Mouse (Mus musculus) stomach, postnatal 0 days (tissue): ENCODE results near the gene Rnf212. TPM values are rescaled to one million over a fixed set of nuclear protein-coding genes. Genes with fewer than 3 reads are reported as not detected.
"Not testable (repeated sequence)": the region's sequence is repeated elsewhere in the genome, so short reads cannot be mapped to it uniquely, and the experiment has no call there.

Experiments
- ATAC-seq: fragments of 200-750 bp; cut with Nextera tagmentation; 2 replicates; pipeline ENCODE4 v1.8.0; 2017; ENCODE audit not compliant: low FRiP score, low TSS enrichment
- DNase-seq: peaks from one replicate; pipeline ENCODE4 v3.0.0-alpha.2; 2016; ENCODE audit warnings: low spot score
- H3K27ac ChIP-seq: fragments of 300-500 bp; sonication (generic); replicated peaks from 2 replicates; pipeline ENCODE4 v1.5.1; 2014; ENCODE audit warnings: mild to moderate bottlenecking, control low read depth
- H3K27me3 ChIP-seq: fragments of 300-500 bp; sonication (generic); 2 replicates; pipeline ENCODE4 v1.6.1; 2014; ENCODE audit warnings: low read length; ENCODE audit not compliant: control insufficient read depth, insufficient read depth
- H3K36me3 ChIP-seq: fragments of 300-500 bp; sonication (generic); 2 replicates; pipeline ENCODE4 v1.6.1; 2014; ENCODE audit warnings: low read length, mixed read lengths; ENCODE audit not compliant: control insufficient read depth, insufficient read depth
- H3K4me1 ChIP-seq: fragments of 300-500 bp; sonication (generic); replicated peaks from 2 replicates; pipeline ENCODE4 v1.6.1; 2014; ENCODE audit warnings: antibody characterized with exemption; ENCODE audit not compliant: control insufficient read depth, insufficient read depth
- H3K4me2 ChIP-seq: fragments of 300-500 bp; sonication (generic); replicated peaks from 2 replicates; pipeline ENCODE4 v1.6.1; 2014; ENCODE audit warnings: low read depth, mild to moderate bottlenecking, control low read depth, moderate library complexity
- H3K4me3 ChIP-seq: fragments of 300-500 bp; sonication (generic); 2 replicates; pipeline ENCODE4 v1.5.1; 2014; ENCODE audit warnings: low read depth, low read length, control low read depth
- H3K9ac ChIP-seq: fragments of 300-500 bp; sonication (generic); 2 replicates; pipeline ENCODE4 v1.6.1; 2014; ENCODE audit warnings: mild to moderate bottlenecking, low read length, control low read depth, mixed read lengths
- H3K9me3 ChIP-seq: fragments of 300-500 bp; sonication (generic); 2 replicates; pipeline ENCODE4 v1.6.1; 2016; ENCODE audit warnings: low read length; ENCODE audit not compliant: control insufficient read depth
- CTCF ChIP-seq: IDR thresholded peaks from 2 replicates; pipeline ENCODE4 v1.5.1; 2016; ENCODE audit warnings: antibody characterized with exemption, low read depth, mild to moderate bottlenecking, moderate library complexity
- EP300 ChIP-seq: optimal IDR thresholded peaks from 2 replicates; pipeline ENCODE3; 2016; ENCODE audit warnings: antibody characterized with exemption
- WGBS: fragments of 180-500 bp; shearing (Covaris S2); extraction: QIAGEN DNeasy Blood & Tissue Kit; methylation state at CpG from one replicate; pipeline ENCODE4 v1.1.7; 2014; 5-methylcytosine and 5-hydroxymethylcytosine counted together
- polyA plus RNA-seq: library from polyadenylated mRNA; unstranded; fragments of >200 nt; fragmentation: Nextera tagmentation; extraction: Ambion mirVana; gene quantifications from 2 replicates; pipeline ENCODE4 v1.2.1, GENCODE M21; 2015

The Rnf212 gene
- polyA plus RNA-seq, 1 experiment from 2014 or later, result 0.42 TPM

DNA sequence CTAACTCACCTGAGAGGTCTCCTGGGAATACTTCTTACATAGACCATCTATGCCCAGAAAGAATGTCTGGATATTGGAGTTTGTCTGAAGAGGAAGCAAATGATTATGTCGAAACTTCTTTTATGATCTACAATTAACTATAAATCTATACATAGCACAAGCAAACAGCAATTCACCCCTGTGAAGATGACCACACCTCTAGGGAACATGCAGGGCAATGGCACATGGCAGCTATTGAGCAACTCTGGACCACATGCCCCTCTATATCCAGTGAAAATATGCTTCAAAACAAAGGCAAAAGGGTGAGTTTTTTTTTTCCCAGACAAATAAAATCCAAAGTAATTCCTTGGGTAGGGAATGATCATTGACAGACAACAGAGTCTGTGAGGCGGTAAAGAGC is 14.8 kb downstream of the Rnf212 start:
- no peak for ATAC-seq

DNA sequence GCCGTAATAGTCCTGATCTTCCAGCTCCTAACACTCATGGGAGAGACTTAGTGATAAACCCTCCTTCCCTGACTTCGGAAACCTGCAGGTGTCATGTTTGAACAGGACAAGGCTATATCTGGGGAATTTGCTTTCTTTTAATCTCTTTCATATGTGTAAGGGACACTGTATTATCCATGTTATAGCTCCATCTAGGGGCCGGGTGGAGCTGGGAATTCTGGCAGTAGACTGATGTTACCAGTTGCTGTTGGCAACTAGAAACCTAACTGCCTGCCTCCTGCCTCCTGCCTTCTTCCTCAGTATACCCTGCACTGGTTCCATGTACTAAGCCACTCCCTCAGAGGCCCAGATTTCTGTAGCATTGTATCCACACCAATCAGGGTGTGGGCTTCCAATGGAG is 16.4 kb downstream of the Rnf212 start:
- H3K9ac ChIP-seq, result no peak overlapping the region
- no peaks in the 10 kb centered on the region for H3K27me3 ChIP-seq
- no peak for ATAC-seq
- TF ChIP-seq EP300 (no peak), CTCF (peak; percentile 65)
- H3K9me3 ChIP-seq, result no peaks in the 10 kb centered on the region
- no peak overlapping the region for H3K4me3 ChIP-seq
- no peaks in the 10 kb centered on the region for H3K4me1 ChIP-seq
- H3K4me2 ChIP-seq, result no peak overlapping the region
- WGBS, result 41% methylated on average over 3 of the region's 3 CpGs
- no peaks in the 10 kb centered on the region for H3K36me3 ChIP-seq
- H3K27ac ChIP-seq, result no peak overlapping the region
- DNase-seq, result peak; percentile 27

More for the DNA sequence above, 14.8 kb downstream of the Rnf212 start:
- no peaks in the 10 kb centered on the region for H3K36me3 ChIP-seq
- 80% methylated on average over 2 of the region's 2 CpGs for WGBS
- no peak for DNase-seq
- H3K27me3 ChIP-seq, result no peaks in the 10 kb centered on the region
- TF ChIP-seq EP300 (no peak), CTCF (no peak)
- no peak overlapping the region for H3K9ac ChIP-seq
- H3K27ac ChIP-seq, result no peak overlapping the region
- no peaks in the 10 kb centered on the region for H3K9me3 ChIP-seq
- H3K4me1 ChIP-seq, result no peaks in the 10 kb centered on the region
- no peak overlapping the region for H3K4me2 ChIP-seq
- H3K4me3 ChIP-seq, result no peak overlapping the region

- H3K36me3 ChIP-seq, H3K4me1 ChIP-seq, H3K27me3 ChIP-seq, H3K4me2 ChIP-seq, H3K9ac ChIP-seq, H3K9me3 ChIP-seq, H3K27ac ChIP-seq, ATAC-seq, H3K4me3 ChIP-seq, DNase-seq: not testable (repeated sequence)
- WGBS, result 85% methylated on average over 4 of the region's 4 CpGs
These were observed 23.5 kb downstream of the Rnf212 start for GRCm38 (mm10) chr5:108751258-108751657.

DNA sequence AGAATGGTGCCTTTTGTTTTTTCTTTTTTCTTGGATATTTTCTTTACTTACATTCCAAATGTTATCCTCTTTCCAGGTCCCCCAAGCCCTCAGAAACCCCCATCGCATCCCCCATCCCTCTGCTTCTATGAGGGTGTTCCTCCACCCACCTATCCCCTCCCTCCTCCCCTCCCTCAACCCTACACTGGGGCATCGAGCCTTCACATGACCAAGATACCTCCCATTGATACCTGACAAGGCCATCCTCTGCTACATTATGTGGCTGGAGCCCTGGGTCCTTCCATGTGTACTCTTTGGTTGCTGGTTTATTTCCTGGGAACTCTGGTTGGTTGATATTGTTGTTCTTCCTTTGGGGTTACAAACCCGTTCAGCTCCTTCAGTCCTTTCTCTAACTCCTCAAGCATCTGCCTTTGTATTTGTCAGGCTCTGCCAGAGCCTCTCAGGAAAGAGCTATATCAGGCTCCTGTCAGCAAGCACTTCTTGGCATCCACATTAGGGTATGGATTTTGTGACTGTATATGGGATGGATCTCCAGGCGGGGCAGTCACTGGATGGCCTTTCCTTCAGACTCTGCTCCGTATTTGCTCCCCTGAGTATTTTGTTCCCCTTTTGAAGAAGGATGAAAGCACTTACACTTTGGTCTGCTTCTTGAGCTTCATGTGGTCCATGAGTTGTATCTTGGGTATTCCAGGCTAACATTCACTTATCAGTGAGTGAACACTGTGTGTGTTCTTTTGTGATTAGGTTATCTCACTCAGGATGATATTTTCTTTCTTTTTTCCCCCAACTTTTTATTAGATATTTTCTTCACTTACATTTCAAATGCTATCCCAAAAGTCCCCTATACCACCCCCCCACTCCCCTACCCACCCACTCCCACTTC is 24.2 kb downstream of the Rnf212 start:
- H3K4me2 ChIP-seq, result no peak overlapping the region
- ATAC-seq (no peak), DNase-seq (no peak)
- no peak overlapping the region for H3K9ac ChIP-seq
- no peak overlapping the region for H3K27ac ChIP-seq
- H3K4me1 ChIP-seq, result no peaks in the 10 kb centered on the region
- no peak overlapping the region for H3K4me3 ChIP-seq
- no peaks in the 10 kb centered on the region for H3K9me3 ChIP-seq
- no peak for TF ChIP-seq CTCF
- no peak for TF ChIP-seq EP300
- H3K36me3 ChIP-seq, result no peaks in the 10 kb centered on the region
- no peaks in the 10 kb centered on the region for H3K27me3 ChIP-seq
- WGBS, result 73% methylated on average over 5 of the region's 5 CpGs

DNA sequence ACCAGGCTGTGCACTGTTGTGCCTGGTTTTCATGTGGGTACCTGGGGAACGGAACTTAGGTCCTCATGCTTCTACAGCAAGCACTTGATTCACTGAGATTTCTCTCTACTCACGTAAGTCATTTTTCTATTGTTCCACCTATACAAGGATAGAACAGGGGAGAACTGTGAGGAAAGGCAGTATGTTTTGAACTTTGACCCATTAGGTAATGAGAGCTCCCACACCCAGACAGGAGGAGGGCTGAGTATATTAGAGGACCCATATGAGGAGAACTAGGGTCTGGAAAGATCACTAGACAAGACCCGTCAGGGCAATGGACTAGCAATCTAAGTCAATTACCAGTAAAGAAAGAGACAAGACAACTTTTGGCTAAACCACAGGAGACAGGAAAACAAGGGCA is 30.2 kb downstream of the Rnf212 start:
- ATAC-seq, result no peak
- H3K27me3 ChIP-seq, result no peaks in the 10 kb centered on the region
- no peak overlapping the region for H3K9ac ChIP-seq
- no peak for TF ChIP-seq EP300
- TF ChIP-seq CTCF, result no peak
- WGBS, result 76% methylated on average over 3 of the region's 3 CpGs
- H3K36me3 ChIP-seq, result no peaks in the 10 kb centered on the region
- DNase-seq, result no peak
- H3K27ac ChIP-seq, result no peak overlapping the region
- no peak overlapping the region for H3K4me2 ChIP-seq
- no peaks in the 10 kb centered on the region for H3K4me1 ChIP-seq
- no peak overlapping the region for H3K4me3 ChIP-seq
- no peaks in the 10 kb centered on the region for H3K9me3 ChIP-seq

- Histone ChIP-seq H3K36me3 (no peaks in the 10 kb centered on the region), H3K27me3 (no peaks in the 10 kb centered on the region), H3K9me3 (no peaks in the 10 kb centered on the region), H3K9ac (no peak overlapping the region), H3K4me1 (no peaks in the 10 kb centered on the region), H3K4me3 (no peak overlapping the region), H3K4me2 (no peak overlapping the region), H3K27ac (no peak overlapping the region)
- ATAC-seq (no peak), DNase-seq (no peak)
- WGBS, result 60% methylated on average over 2 of the region's 2 CpGs
- TF ChIP-seq CTCF (peak; percentile 48), EP300 (no peak)
These were observed 30.9 kb downstream of the Rnf212 start for GRCm38 (mm10) chr5:108743856-108744255.
